Comparison of ENCODE assay signal across 8 mouse cellular contexts in the genomic region with DNA sequence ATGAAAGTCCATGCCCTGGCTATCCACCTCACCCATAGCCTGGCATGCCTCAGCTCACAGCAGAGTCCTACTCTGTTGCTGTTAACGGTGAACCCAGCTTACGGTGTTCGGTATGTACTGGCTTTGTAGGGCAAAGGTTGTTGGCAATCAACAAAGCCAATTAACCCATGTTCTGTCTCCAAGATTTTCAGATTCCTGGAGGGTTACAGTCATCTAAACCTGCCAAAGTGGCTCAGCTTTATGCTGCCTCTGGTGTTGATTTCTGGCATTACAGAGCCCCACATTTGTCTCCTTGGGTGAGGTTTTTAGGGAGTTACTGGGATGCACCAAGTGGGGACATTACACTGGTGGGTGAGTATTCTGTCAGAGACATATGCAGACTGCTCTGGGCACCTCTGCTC. TPM values are rescaled to one million over a fixed set of nuclear protein-coding genes. Genes with fewer than 3 reads are reported as not detected.
DNase-seq lines count a peak whose midpoint lies in the region; ATAC-seq and TF ChIP-seq lines count a peak whose summit lies in the region.

No protein-coding gene starts in this region.

- 0 out of 2 replicates have a peak, but pooled peaks cover 3% of the 10 kb centered on the region for H3K36me3 ChIP-seq in spleen, adult 2 months (ENCODE audit: control insufficient read depth, insufficient read depth, low read length)

- peak; percentile 55 for ATAC-seq in frontal cortex, adult (ENCODE audit: low TSS enrichment)

- WGBS in spleen, adult 2 months, result 6% methylated on average over 3 of the region's 3 CpGs

- peak overlapping the region; percentile 68 for H3K4me3 ChIP-seq in spleen, adult 2 months (ENCODE audit: extremely low read depth, insufficient read depth, insufficient read length)

- no peak for DNase-seq in frontal cortex, postnatal 14 days (ENCODE audit: low spot score in 2 of 2)
- DNase-seq in spleen, adult 2 months (ENCODE audit: low read depth in 1 of 2, low spot score in 2 of 2), result peak in 1 of 2 experiments; percentile 47
- DNase-seq in spleen, postnatal 36 days (ENCODE audit: low spot score in 2 of 2), result no peak
- peak; percentile 64 to 67 for DNase-seq in cerebellum, postnatal 36 days
- DNase-seq in kidney, postnatal 4 days, result peak; percentile 70 to 71
- DNase-seq in thymus, postnatal 25 days, result peak; percentile 71
- no peak for DNase-seq in frontal cortex, postnatal 25 days (ENCODE audit: low spot score in 2 of 2)

- H3K27ac ChIP-seq in spleen, adult 2 months (ENCODE audit: insufficient read depth, low read length), result peak overlapping the region; percentile 91

- no peaks in the 10 kb centered on the region for H3K27me3 ChIP-seq in spleen, adult 2 months (ENCODE audit: control insufficient read depth, insufficient read depth, low read length)

- TF ChIP-seq CTCF in spleen, adult 2 months (IDR thresholded peaks at IDR 0.05; ENCODE audit: extremely low read depth, insufficient read depth, insufficient read length, insufficient replicate concordance), result no peak; the same call in 1 of the 2 replicates

- H3K4me1 ChIP-seq in spleen, adult 2 months (ENCODE audit: control insufficient read depth, insufficient read depth, insufficient read length), result peaks cover 59% of the 10 kb centered on the region

- TF ChIP-seq POLR2A in spleen, adult 2 months (IDR thresholded peaks at IDR 0.05; ENCODE audit: low read depth, low read length), result no peak

RNA-seq across cellular contexts. Expression of gene Cbfa2t3, which starts 1.7 kb away (rescaled TPM):
- 38.3 and 40.2 TPM in 2 replicates for polyA plus RNA-seq in spleen, adult 2 months (2012; rRNA removed)

Comparison
In these comparisons a context has a peak if more than half of its experiments do, and no peak if none do; other contexts are left out.
1. DNase-seq: peak in cerebellum, postnatal 36 days (2 of 2), kidney, postnatal 4 days (2 of 2) and thymus, postnatal 25 days (single experiment); none in frontal cortex, postnatal 14 days (0 of 2), spleen, postnatal 36 days (0 of 2) and frontal cortex, postnatal 25 days (0 of 2).